Mouse (Mus musculus) brown adipose tissue, adult 24 weeks (tissue): Measurements from ENCODE around the gene Dbi. TPM values are rescaled to one million over a fixed set of nuclear protein-coding genes. Genes with fewer than 3 reads are reported as not detected.

Experiments used
- H3K27ac ChIP-seq: fragments of 200-500 bp; replicated peaks from 2 replicates; pipeline ENCODE4 v1.5.1; 2012; ENCODE audit warnings: low read depth, mild to moderate bottlenecking, low read length
- H3K4me1 ChIP-seq: fragments of 200-500 bp; 2 replicates; pipeline ENCODE4 v1.6.1; 2012; ENCODE audit warnings: low read length, mixed read lengths; ENCODE audit not compliant: control insufficient read depth, insufficient read depth, insufficient read length
- H3K4me3 ChIP-seq: fragments of 200-500 bp; 2 replicates; pipeline ENCODE4 v1.5.1; 2012; ENCODE audit warnings: low read depth, mild to moderate bottlenecking, low read length, moderate library complexity; ENCODE audit not compliant: insufficient read depth
- polyA plus RNA-seq: library from polyadenylated mRNA; stranded (reverse); fragments of >200 nt; gene quantifications from 2 replicates; pipeline ENCODE4 v1.2.4, GENCODE M21; 2012; ENCODE audit not compliant: missing spikeins, insufficient read depth, insufficient read length

Dbi gene
- 8,737 and 9,357 TPM in 2 replicates for polyA plus RNA-seq

GRCm38 (mm10) chr1:120120969-120121811 lies at the start of gene Dbi, which contains the start of gene 3110009E18Rik:
Gene Dbi (minus strand): TSS chr1:120121078.
Gene 3110009E18Rik (plus strand): TSS chr1:120121187.
- Histone ChIP-seq H3K27ac (peak within 1 kb of the TSS; percentile 94), H3K4me1 (peaks cover 7% of the 10 kb centered on the region; the same call in 1 of the 2 replicates), H3K4me3 (peak within 1 kb of the TSS; percentile 85)

DNA sequence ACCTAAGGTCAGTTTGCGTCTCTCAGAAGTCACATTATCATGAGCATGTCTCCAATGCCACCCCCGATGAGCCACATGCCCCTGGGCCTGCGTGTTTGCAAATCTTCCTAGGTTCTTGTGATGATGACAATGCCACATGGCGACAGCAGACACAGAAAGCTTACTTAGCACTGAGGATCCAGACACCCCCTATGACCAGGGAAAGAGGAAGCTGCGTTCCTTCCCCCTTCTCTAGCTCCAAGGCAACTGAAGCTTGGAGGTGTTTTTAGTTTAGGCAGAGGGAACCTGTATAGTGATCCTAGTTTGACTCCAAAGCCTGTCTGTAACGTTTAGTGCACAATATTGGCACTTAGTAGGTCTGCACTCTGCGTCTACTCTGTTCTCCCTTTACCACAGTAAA lies 49.4 kb upstream of the Dbi start:
- H3K27ac ChIP-seq, result no peak overlapping the region
- no peaks in the 10 kb centered on the region for H3K4me1 ChIP-seq
- no peak overlapping the region for H3K4me3 ChIP-seq

GRCm38 (mm10) chr1:120168674-120169073 lies 47.8 kb upstream of the Dbi start:
- H3K4me3 ChIP-seq, result no peak overlapping the region
- H3K4me1 ChIP-seq, result no peaks in the 10 kb centered on the region
- no peak overlapping the region for H3K27ac ChIP-seq

- Histone ChIP-seq H3K4me1 (no peaks in the 10 kb centered on the region), H3K27ac (no peak overlapping the region), H3K4me3 (no peak overlapping the region)
Observed at GRCm38 (mm10) chr1:120168016-120168415, 47.1 kb upstream of the Dbi start.

GRCm38 (mm10) chr1:120162616-120163015 lies 41.7 kb upstream of the Dbi start:
- Histone ChIP-seq H3K27ac (no peak overlapping the region), H3K4me3 (no peak overlapping the region), H3K4me1 (no peaks in the 10 kb centered on the region)

- no peaks in the 10 kb centered on the region for H3K4me1 ChIP-seq
- no peak overlapping the region for H3K27ac ChIP-seq
- H3K4me3 ChIP-seq, result no peak overlapping the region
Observed at GRCm38 (mm10) chr1:120161502-120161901, 40.6 kb upstream of the Dbi start.

GRCm38 (mm10) chr1:120158474-120159127 lies 37.7 kb upstream of the Dbi start:
- Histone ChIP-seq H3K4me1 (no peaks in the 10 kb centered on the region), H3K27ac (no peak overlapping the region), H3K4me3 (no peak overlapping the region)

DNA sequence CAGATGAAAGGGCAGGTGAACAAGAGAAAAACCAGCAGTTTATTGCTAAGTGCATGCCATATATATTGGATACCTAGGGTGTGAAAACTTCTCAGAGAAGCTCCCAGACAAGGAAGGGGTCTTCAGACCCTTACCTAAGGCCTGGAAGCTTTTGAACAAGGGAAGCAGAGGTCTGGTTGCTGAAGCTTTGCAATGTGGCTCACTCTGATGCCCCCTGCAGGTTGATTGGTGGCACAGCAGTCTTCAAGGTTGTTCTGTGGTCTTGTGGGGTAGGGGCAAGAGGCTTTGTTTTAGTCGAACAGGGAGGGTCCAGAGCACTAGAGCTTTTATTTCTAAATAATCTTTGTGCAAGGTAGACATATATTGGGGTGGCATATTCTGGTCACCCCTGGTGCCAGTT lies 34.4 kb upstream of the Dbi start:
- H3K4me3 ChIP-seq, result no peak overlapping the region
- H3K4me1 ChIP-seq, result no peaks in the 10 kb centered on the region
- H3K27ac ChIP-seq, result no peak overlapping the region

- no peak overlapping the region for H3K4me3 ChIP-seq
- H3K27ac ChIP-seq, result no peak overlapping the region
- H3K4me1 ChIP-seq, result no peaks in the 10 kb centered on the region
Observed at GRCm38 (mm10) chr1:120154232-120154631, 33.4 kb upstream of the Dbi start.

GRCm38 (mm10) chr1:120146994-120147393 lies 26.1 kb upstream of the Dbi start:
- no peak overlapping the region for H3K27ac ChIP-seq
- no peaks in the 10 kb centered on the region for H3K4me1 ChIP-seq
- no peak overlapping the region for H3K4me3 ChIP-seq

DNA sequence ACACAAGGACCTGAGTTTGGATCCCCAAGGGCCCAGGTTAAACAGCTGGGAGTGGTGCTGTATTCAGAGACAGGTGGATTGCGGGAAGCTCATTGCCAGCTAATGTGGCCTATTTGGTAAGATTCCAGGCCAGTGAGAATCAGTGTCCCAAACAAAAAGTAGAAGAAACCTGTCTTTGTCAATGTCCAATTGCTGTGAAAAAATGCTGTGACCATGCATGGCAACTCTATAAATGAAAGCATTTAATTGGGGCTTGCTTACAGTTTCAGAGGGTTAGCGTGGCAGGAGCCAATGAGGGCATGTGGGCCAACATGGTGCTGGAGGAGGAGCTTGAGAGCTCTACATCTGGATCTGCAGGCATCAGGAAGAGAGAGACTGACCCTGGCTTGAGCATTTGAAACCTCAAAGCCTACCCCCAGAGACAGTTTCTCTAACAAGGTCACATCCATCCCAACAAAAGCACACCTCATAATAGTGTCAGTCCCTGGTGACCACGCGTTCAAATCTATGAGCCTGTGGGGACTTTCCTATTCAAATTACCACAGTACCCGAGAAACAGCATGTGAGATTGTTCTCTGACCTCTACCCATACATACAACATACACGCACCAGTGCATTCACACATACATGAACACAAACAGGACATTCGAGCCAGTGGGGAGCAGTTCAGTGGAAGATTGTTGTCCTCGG lies 24.8 kb upstream of the Dbi start:
- Histone ChIP-seq H3K27ac (no peak overlapping the region), H3K4me1 (no peaks in the 10 kb centered on the region), H3K4me3 (no peak overlapping the region)

DNA sequence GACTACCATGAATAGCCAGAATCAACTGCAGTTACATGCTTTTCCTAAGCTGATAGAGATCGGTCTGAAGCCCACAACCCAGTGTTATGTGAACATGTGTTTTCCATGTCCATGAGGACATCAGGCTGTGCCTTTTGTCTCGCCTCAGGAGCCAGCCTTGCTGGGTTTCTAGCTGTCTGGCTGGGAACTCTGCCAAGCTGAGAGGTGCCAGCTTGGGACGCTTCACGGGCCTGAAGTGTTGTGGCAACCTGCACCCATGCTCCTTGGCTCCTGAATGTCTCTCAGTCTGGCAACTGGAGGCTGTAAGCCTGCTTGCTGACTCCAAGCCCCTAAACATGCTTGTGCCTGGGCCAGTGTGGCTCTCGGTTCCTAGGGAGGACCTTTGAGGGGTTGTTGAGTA lies 21.7 kb upstream of the Dbi start:
- Histone ChIP-seq H3K27ac (no peak overlapping the region), H3K4me3 (no peak overlapping the region), H3K4me1 (no peaks in the 10 kb centered on the region)

GRCm38 (mm10) chr1:120140144-120140693 lies 19.3 kb upstream of the Dbi start:
- H3K4me3 ChIP-seq, result no peak overlapping the region
- H3K27ac ChIP-seq, result no peak overlapping the region
- no peaks in the 10 kb centered on the region for H3K4me1 ChIP-seq

DNA sequence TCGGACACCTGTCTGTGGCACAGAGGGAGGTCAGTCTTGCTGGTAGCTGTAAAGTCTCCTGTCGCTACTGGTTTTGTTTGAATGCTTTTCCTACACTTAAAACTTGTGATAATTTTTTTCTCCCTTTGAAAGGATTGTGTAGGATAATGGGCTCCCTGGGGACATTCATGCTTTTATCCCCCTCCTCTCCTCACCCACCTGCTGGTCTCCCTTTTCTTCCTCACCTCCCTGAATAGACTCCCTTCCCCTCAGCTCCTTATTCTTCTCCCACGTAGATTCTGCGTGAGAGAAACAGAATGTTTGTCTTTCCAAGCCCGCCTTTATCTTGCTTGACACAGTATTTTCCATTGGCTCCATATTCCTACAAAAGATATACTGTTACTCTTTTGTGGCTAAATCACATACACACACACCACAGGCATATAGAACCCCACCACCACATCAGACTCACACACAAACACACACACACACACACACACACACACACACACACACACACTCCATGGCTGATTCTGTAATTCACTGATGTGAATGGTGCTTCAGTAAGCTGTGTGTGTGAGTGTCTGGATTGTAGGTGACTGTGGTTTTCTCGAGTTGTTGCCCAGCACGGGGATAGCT lies 18.2 kb upstream of the Dbi start:
- H3K4me1 ChIP-seq, result no peaks in the 10 kb centered on the region
- no peak overlapping the region for H3K4me3 ChIP-seq
- H3K27ac ChIP-seq, result no peak overlapping the region
